Mouse (Mus musculus) forebrain, postnatal 0 days (tissue): ENCODE measurements around the gene St3gal3. TPM values are rescaled to one million over a fixed set of nuclear protein-coding genes. Genes with fewer than 3 reads are reported as not detected.

Source experiments
- ATAC-seq: fragments of 200-750 bp; cut with Nextera tagmentation; 2 replicates; pipeline ENCODE4 v1.8.0; 2017; ENCODE audit warnings: mild to moderate bottlenecking, moderate library complexity
- DNase-seq: peaks from one replicate; pipeline ENCODE4 v3.0.0-alpha.2; 2015
- H3K27ac ChIP-seq: fragments of 300-500 bp; sonication (generic); 2 replicates; pipeline ENCODE4 v1.5.1; 2014; ENCODE audit warnings: low read depth, mild to moderate bottlenecking, antibody characterized with exemption, low read length, moderate library complexity, mixed read lengths
- H3K27me3 ChIP-seq: fragments of 300-500 bp; sonication (generic); 2 replicates; pipeline ENCODE4 v1.6.1; 2014; ENCODE audit warnings: mild to moderate bottlenecking, low read length, mixed read lengths; ENCODE audit not compliant: insufficient read depth
- H3K36me3 ChIP-seq: fragments of 300-500 bp; sonication (generic); 2 replicates; pipeline ENCODE4 v1.6.1; 2014; ENCODE audit warnings: mild to moderate bottlenecking, moderate library complexity; ENCODE audit not compliant: insufficient read depth
- H3K4me1 ChIP-seq: fragments of 300-500 bp; sonication (generic); 2 replicates; pipeline ENCODE4 v1.6.1; 2014; ENCODE audit warnings: antibody characterized with exemption; ENCODE audit not compliant: insufficient read depth
- H3K4me2 ChIP-seq: fragments of 300-500 bp; sonication (generic); 2 replicates; pipeline ENCODE4 v1.6.1; 2014; ENCODE audit warnings: low read depth, mild to moderate bottlenecking, moderate library complexity
- H3K4me3 ChIP-seq: fragments of 300-500 bp; sonication (generic); 2 replicates; pipeline ENCODE4 v1.5.1; 2014; ENCODE audit warnings: low read depth, low read length, mixed read lengths
- H3K9ac ChIP-seq: fragments of 300-500 bp; sonication (generic); 2 replicates; pipeline ENCODE4 v1.6.1; 2014; ENCODE audit warnings: mild to moderate bottlenecking
- H3K9me3 ChIP-seq: fragments of 300-500 bp; sonication (generic); 2 replicates; pipeline ENCODE4 v1.6.1; 2016; ENCODE audit warnings: low read length
- CTCF ChIP-seq: sonication (generic); IDR thresholded peaks from 2 replicates; pipeline ENCODE4 v1.5.1; 2016; ENCODE audit warnings: antibody characterized with exemption, control low read depth, low read depth
- WGBS: fragments of 180-500 bp; shearing (Covaris S2); extraction: QIAGEN DNeasy Blood & Tissue Kit; methylation state at CpG from one replicate; pipeline ENCODE4 v1.1.7; 2014; 5-methylcytosine and 5-hydroxymethylcytosine counted together
- polyA plus RNA-seq: library from polyadenylated mRNA; unstranded; fragments of >200 nt; fragmentation: Nextera tagmentation; extraction: Ambion mirVana; gene quantifications from 2 replicates; pipeline ENCODE4 v1.2.1, GENCODE M21; 2015
- total RNA-seq: library from RNA; depleted of rRNA; stranded (reverse); fragments of >200 nt; gene quantifications from 2 replicates; pipeline ENCODE4 v1.2.3, GENCODE M21; 2014

St3gal3 gene
- total and polyA plus RNA-seq, 2 experiments from 2014 or later: 11.2 to 36.1 TPM

GRCm38 (mm10) chr4:118103280-118103830 is 31.4 kb downstream of the St3gal3 start:
- no peaks in the 10 kb centered on the region for H3K4me1 ChIP-seq
- ATAC-seq (no peak), DNase-seq (no peak)
- H3K4me2 ChIP-seq: no peak overlapping the region
- no peaks in the 10 kb centered on the region for H3K36me3 ChIP-seq
- H3K27ac ChIP-seq: no peak overlapping the region
- WGBS: 85% methylated on average over 8 of the region's 8 CpGs
- no peak overlapping the region for H3K4me3 ChIP-seq
- TF ChIP-seq CTCF: no peak
- H3K27me3 ChIP-seq: no peaks in the 10 kb centered on the region
- no peak overlapping the region for H3K9ac ChIP-seq
- H3K9me3 ChIP-seq: no peaks in the 10 kb centered on the region

- Histone ChIP-seq H3K4me3 (no peak overlapping the region), H3K4me2 (no peak overlapping the region), H3K36me3 (no peaks in the 10 kb centered on the region), H3K27me3 (no peaks in the 10 kb centered on the region), H3K27ac (no peak overlapping the region), H3K9me3 (no peaks in the 10 kb centered on the region), H3K4me1 (no peaks in the 10 kb centered on the region), H3K9ac (no peak overlapping the region)
- ATAC-seq: no peak
- no peak for TF ChIP-seq CTCF
- WGBS: 81% methylated on average over 6 of the region's 6 CpGs
- DNase-seq: no peak
These were observed 33.2 kb downstream of the St3gal3 start for GRCm38 (mm10) chr4:118101497-118101896.

- no peak for TF ChIP-seq CTCF
- Histone ChIP-seq H3K9ac (no peak overlapping the region), H3K27ac (no peak overlapping the region), H3K4me2 (no peak overlapping the region), H3K9me3 (no peaks in the 10 kb centered on the region), H3K4me3 (no peak overlapping the region), H3K36me3 (no peaks in the 10 kb centered on the region), H3K27me3 (no peaks in the 10 kb centered on the region), H3K4me1 (no peaks in the 10 kb centered on the region)
- 84% methylated on average over 8 of the region's 8 CpGs for WGBS
- DNase-seq: no peak
- no peak for ATAC-seq
These were observed 34.9 kb downstream of the St3gal3 start for GRCm38 (mm10) chr4:118099637-118100364.

GRCm38 (mm10) chr4:118098571-118098970 is 36.1 kb downstream of the St3gal3 start:
- Histone ChIP-seq H3K27ac (no peak overlapping the region), H3K4me3 (no peak overlapping the region), H3K27me3 (no peaks in the 10 kb centered on the region), H3K36me3 (no peaks in the 10 kb centered on the region), H3K4me2 (no peak overlapping the region), H3K4me1 (no peaks in the 10 kb centered on the region), H3K9ac (no peak overlapping the region), H3K9me3 (no peaks in the 10 kb centered on the region)
- TF ChIP-seq CTCF: no peak
- 91% methylated on average over 6 of the region's 6 CpGs for WGBS
- no peak for DNase-seq
- no peak for ATAC-seq

- 76% methylated on average over 6 of the region's 6 CpGs for WGBS
- Histone ChIP-seq H3K4me2 (no peak overlapping the region), H3K4me3 (no peak overlapping the region), H3K27me3 (no peaks in the 10 kb centered on the region), H3K36me3 (no peaks in the 10 kb centered on the region), H3K9me3 (no peaks in the 10 kb centered on the region), H3K4me1 (no peaks in the 10 kb centered on the region), H3K9ac (no peak overlapping the region), H3K27ac (no peak overlapping the region)
- DNase-seq (no peak), ATAC-seq (no peak)
- TF ChIP-seq CTCF: no peak
These were observed 38.6 kb downstream of the St3gal3 start for GRCm38 (mm10) chr4:118096069-118096468.

DNA sequence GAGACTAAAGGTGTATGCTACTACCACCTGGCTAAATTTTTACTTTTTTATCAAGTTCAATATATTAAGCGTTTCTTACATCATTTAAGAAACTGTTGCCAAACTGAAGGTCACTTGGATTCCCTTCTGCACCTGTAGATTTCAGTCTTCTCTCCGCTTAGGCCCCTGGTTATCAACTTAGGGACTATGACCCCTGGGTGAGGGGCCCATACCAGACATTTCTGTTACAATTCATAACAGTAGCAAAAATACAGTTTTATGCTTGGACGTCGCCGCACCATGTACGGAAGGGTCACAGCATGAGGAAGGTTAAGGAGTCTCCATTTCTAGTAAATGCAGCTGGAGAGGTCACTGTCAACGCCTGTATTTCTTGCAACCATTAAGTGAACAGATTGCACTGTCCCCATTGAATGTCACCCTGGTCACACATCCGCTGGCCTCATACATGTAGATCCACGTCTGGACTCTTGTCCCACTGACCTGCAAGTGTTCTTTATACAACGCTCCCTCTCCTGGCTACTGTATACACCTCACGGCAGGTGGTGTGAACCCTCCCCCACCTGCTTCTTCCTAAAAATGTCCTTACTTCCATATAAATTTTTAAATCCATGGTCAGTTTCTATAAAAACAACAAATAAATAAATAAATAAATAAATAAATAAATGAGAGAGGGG is 41.8 kb downstream of the St3gal3 start:
- Histone ChIP-seq H3K9me3 (no peaks in the 10 kb centered on the region), H3K36me3 (no peaks in the 10 kb centered on the region), H3K4me3 (no peak overlapping the region), H3K4me2 (no peak overlapping the region), H3K27me3 (no peaks in the 10 kb centered on the region), H3K4me1 (no peaks in the 10 kb centered on the region), H3K9ac (no peak overlapping the region), H3K27ac (no peak overlapping the region)
- TF ChIP-seq CTCF: no peak
- WGBS: 97% methylated on average over 11 of the region's 11 CpGs
- ATAC-seq: no peak
- no peak for DNase-seq

DNA sequence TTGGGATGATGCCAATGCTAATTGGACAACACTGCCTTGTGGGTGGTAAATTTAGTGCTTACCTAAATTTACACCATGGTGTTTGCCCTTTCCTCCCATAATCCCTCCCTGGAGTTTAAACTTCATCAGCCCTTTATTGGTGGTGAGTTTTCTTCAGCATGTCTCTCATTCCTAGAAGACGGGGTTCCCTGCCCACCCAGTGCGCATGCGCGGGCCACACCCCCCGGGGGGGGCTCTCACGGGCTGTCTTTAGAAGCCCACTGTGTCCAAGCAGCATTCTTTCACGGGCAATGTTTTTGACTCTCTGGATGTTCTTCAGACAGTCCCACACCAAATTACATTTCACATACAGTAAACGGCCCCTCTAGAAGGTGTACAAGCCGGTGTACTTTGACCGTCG is 44.3 kb downstream of the St3gal3 start:
- no peaks in the 10 kb centered on the region for H3K36me3 ChIP-seq
- no peaks in the 10 kb centered on the region for H3K4me1 ChIP-seq
- no peak for ATAC-seq
- H3K4me2 ChIP-seq: no peak overlapping the region
- H3K9ac ChIP-seq: no peak overlapping the region
- H3K27me3 ChIP-seq: no peaks in the 10 kb centered on the region
- 89% methylated on average over 11 of the region's 11 CpGs for WGBS
- no peak overlapping the region for H3K4me3 ChIP-seq
- DNase-seq: no peak
- no peak overlapping the region for H3K27ac ChIP-seq
- TF ChIP-seq CTCF: no peak
- no peaks in the 10 kb centered on the region for H3K9me3 ChIP-seq
